Mouse (Mus musculus) G1E-ER4 (cell line): ENCODE measurements around the gene Mthfsd. TPM values are rescaled to one million over a fixed set of nuclear protein-coding genes. Genes with fewer than 3 reads are reported as not detected.

Source experiments
- GATA1 ChIP-seq: IDR thresholded peaks from one replicate; pipeline ENCODE4 v1.8.0; 2012; ENCODE audit warnings: low read length, inconsistent platforms
- polyA plus RNA-seq: library from polyadenylated mRNA; stranded (reverse); fragments of >175 nt; gene quantifications from 2 replicates; pipeline ENCODE4 v1.2.3, GENCODE M21; 2012

Gene Mthfsd
- polyA plus RNA-seq, 1 experiment, result 72.0 TPM

DNA sequence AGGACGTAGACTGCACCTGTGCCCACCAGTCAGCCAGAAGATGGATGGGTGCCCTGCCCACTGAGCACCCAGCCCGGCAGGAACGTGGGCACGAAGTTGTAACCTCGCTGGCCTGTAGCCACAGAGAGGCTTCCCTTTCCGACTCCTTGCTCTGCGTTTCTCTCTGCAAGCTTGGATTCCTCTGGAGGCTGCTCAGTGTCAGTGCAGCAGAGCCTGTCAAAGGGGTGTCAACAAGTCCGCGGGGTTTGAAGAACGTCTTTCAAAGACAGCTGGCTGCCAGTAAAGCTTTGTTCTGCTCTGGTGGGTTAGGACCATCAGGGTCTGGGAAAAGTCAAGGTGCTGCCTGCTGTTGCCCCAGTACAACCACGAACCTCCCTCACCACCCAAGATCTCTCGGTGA lies 36.7 kb downstream of the Mthfsd start:
- TF ChIP-seq GATA1, result no peak

DNA sequence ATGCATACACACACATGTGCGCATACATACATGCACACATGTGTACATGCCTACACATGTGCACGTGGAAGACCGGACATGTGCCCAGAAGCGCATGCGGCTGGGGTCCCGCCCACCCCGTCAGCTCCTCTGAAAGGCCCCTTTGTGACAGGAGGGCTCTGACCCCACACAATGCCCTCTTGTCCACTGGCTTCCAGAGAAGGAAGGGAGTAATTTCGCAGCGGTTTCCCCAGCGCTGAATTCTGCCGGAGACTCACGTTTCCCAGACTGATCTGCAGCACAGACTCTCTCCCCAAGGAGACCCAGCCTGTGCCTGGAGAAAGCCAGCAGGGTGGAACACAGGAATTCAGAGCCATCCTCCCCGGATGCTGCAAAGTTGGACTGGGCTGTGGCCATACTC lies 44.5 kb downstream of the Mthfsd start:
- no peak for TF ChIP-seq GATA1

DNA sequence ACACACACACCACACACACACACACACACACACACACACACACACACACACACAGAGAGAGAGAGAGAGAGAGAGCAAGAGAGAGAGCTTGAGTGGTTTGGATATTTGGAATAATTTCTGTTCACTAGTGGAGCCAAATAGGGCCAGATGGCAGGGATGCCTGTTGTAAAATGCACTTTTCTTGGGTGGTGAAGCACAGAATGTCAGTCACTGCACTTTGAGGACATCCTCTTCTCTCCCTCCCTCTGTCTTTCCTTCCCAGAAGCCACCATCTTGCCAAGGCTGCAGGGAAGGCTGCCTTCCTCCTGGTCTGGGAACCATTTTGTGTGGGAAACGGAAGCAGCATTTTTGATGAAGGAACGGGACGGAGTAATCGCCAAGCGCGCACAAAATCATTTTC lies 45.7 kb downstream of the Mthfsd start:
- TF ChIP-seq GATA1, result no peak

DNA sequence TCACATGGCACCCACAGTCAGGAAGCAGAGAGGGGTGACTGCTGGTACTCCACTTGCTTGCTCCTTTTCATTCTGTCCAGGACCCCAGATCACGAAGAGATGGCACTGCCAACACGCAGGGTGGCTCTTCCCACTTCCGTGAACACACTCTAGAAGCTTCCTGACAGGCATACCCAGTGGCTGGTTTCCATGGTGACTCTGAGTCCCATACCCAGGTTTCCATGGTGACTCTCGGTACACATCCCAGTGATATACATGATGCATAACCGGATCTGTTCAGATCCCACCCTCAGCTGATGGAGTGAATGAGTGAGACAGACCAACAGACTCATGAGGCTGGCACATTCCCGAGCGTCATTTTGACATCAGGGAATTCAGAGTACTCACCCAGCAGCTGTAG lies 49.1 kb downstream of the Mthfsd start:
- no peak for TF ChIP-seq GATA1

DNA sequence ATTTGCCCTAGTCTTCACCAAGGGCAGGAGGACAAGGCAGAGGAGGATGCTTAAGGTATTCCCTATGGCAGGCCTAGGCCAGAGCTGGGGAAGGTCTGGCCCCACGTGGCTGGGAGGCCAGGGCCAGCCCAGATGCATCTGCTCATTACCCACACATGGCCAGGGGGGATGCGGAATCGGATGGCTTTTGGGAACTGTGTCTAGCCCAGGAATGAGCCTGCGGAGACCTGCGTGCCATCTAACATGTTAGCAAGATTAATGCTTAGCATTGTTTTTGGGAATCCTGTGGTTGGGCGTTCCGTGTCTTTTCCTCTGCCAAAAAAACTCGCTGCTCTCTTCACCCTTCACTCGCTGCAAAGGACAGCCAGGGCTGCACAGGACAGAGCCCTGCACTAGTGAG lies 50.1 kb downstream of the Mthfsd start:
- TF ChIP-seq GATA1, result no peak

DNA sequence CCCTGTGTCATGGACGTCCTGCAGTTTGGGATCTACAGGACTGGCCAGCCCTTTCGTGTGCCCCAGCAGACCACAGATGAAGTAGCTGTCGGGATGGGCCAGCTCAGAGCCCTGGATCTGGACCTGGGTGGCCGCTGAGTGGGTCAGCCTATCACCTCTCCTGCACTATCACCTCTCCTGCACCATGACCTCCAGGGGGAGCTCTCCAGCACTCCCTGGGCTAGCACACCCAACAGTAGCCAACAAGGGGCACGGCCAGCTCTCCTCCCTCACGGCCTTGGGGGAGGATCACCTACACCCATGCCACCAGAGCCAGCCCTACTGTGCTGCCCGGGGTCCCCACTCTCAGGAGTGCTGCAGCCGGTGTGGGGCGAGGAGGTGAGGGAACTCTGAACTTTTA lies 60.8 kb downstream of the Mthfsd start:
- TF ChIP-seq GATA1, result no peak

DNA sequence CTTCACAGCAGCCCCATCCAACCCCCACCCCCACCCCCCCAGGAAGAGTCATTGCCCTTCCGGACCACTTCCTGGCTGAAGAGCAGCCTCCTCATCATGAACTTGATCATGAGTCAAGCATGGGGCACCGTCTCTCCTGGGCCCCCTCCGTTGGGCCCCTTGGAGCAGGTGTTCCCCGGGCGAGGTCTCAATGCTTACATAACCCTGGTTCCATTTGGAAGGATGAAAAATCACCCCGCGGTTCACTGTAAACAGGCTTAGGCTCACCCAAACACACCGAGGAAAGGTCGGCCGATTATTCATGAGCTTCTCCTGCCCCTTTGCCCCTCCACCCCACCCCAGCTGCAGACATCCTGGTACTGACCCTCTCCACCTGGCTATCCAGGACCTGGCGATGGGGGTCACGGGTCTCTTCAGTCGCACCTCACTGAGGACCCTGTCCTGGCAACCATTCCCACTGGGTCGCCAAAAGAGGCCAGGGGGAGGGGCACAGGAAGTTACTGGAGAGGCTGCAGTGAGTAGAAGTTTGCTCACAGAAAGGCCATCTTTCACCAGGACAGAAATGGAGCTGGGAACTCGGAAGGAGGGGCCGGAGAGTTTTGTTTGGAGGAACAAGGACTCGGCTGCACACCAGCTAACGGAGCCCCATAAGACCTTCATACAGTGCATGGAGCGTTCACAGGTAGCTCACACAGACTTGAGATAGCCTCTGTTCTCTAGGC lies 64.3 kb downstream of the Mthfsd start:
- TF ChIP-seq GATA1, result no peak

Other genes starting within 250 kb of the Mthfsd start
- not detected in 2 replicates for gene Foxf1, start 24.0 kb downstream of the Mthfsd start, polyA plus RNA-seq
- gene Foxc2, start 7.8 kb upstream of the Mthfsd start, polyA plus RNA-seq, result not detected in 2 replicates
- gene Foxl1, start 19.5 kb upstream of the Mthfsd start, polyA plus RNA-seq, result not detected in 2 replicates